Mouse (Mus musculus) embryonic facial prominence, embryonic 15.5 days (tissue): ENCODE data around the gene Mecom. TPM values are rescaled to one million over a fixed set of nuclear protein-coding genes. Genes with fewer than 3 reads are reported as not detected.
"Not testable (repeated sequence)": the region's sequence is repeated elsewhere in the genome, so short reads cannot be mapped to it uniquely, and the experiment has no call there.

Source experiments
- ATAC-seq: fragments of 200-750 bp; cut with Nextera tagmentation; 2 replicates; pipeline ENCODE4 v1.8.0; 2017; ENCODE audit warnings: low read depth, moderate TSS enrichment; ENCODE audit not compliant: insufficient number of reproducible peaks, low FRiP score, low TSS enrichment
- H3K27ac ChIP-seq: fragments of 300-500 bp; sonication (generic); replicated peaks from 2 replicates; pipeline ENCODE4 v1.5.1; 2015; ENCODE audit warnings: mild to moderate bottlenecking, inconsistent platforms
- H3K27me3 ChIP-seq: fragments of 300-500 bp; sonication (generic); 2 replicates; pipeline ENCODE4 v1.6.1; 2015; ENCODE audit warnings: inconsistent platforms
- H3K36me3 ChIP-seq: fragments of 300-500 bp; sonication (generic); 2 replicates; pipeline ENCODE4 v1.6.1; 2015; ENCODE audit warnings: mild to moderate bottlenecking, inconsistent platforms
- H3K4me1 ChIP-seq: fragments of 300-500 bp; sonication (generic); 2 replicates; pipeline ENCODE4 v1.6.1; 2015; ENCODE audit warnings: inconsistent platforms
- H3K4me2 ChIP-seq: fragments of 300-500 bp; sonication (generic); replicated peaks from 2 replicates; pipeline ENCODE4 v1.6.1; 2015; ENCODE audit warnings: mild to moderate bottlenecking, inconsistent platforms
- H3K4me3 ChIP-seq: fragments of 300-500 bp; sonication (generic); replicated peaks from 2 replicates; pipeline ENCODE4 v1.5.1; 2015; ENCODE audit warnings: mild to moderate bottlenecking, inconsistent platforms
- H3K9ac ChIP-seq: fragments of 300-500 bp; sonication (generic); 2 replicates; pipeline ENCODE4 v1.6.1; 2015; ENCODE audit warnings: inconsistent platforms
- H3K9me3 ChIP-seq: fragments of 300-500 bp; sonication (generic); replicated peaks from 2 replicates; pipeline ENCODE4 v1.6.1; 2016; ENCODE audit warnings: inconsistent platforms
- WGBS: fragments of 180-500 bp; shearing (Covaris S2); methylation state at CpG from one replicate; pipeline ENCODE4 v1.1.7; 2015; 5-methylcytosine and 5-hydroxymethylcytosine counted together
- polyA plus RNA-seq: library from polyadenylated mRNA; unstranded; fragments of >200 nt; fragmentation: Nextera tagmentation; extraction: Ambion mirVana; gene quantifications from 2 replicates; pipeline ENCODE4 v1.2.1, GENCODE M21; 2015

Mecom gene
- polyA plus RNA-seq, 1 experiment from 2014 or later: 8.8 TPM

DNA sequence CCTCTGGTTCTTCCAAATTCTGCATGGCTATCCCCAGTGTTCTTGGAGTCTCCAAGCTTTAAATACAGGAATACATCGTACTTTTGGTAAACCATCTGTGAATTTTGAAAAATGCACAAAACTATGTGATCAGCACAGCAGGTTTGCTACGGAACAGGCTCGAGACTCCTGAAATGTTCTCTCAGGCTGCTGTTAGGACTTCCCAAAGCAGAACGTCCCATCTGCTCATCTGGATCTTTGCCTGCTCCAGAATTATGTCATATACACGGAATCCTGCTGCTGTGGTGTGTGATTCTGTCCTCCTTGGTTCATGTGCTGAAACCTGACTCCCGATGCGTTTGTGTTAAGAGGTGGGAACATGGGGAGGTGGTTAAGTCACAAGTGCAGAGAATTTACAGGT, 1.1 kb upstream of the Mecom start:
- no peak overlapping the region for H3K27ac ChIP-seq
- no peak for ATAC-seq

GRCm38 (mm10) chr3:30546831-30547369, 908 bp downstream of the Mecom start:
- peak; percentile 63; the same call in 1 of the 2 replicates for ATAC-seq
- Histone ChIP-seq H3K27me3 (no peaks in the 10 kb centered on the region), H3K27ac (no peak overlapping the region), H3K9ac (no peak overlapping the region), H3K4me3 (no peak overlapping the region), H3K9me3 (no peaks in the 10 kb centered on the region), H3K36me3 (no peaks in the 10 kb centered on the region), H3K4me2 (0 out of 2 replicates have a peak overlapping the region, but pooled peaks have one; percentile 15), H3K4me1 (peaks cover 12% of the 10 kb centered on the region; the same call in 1 of the 2 replicates)
- 56% methylated on average over 11 of the region's 11 CpGs for WGBS

More for the DNA sequence above, 1.1 kb upstream of the Mecom start:
- H3K27me3 ChIP-seq: no peaks in the 10 kb centered on the region
- no peak overlapping the region for H3K4me3 ChIP-seq
- 50% methylated on average over 7 of the region's 7 CpGs for WGBS
- H3K9ac ChIP-seq: no peak overlapping the region
- H3K36me3 ChIP-seq: no peaks in the 10 kb centered on the region
- H3K4me1 ChIP-seq: peaks cover 12% of the 10 kb centered on the region; the same call in 1 of the 2 replicates
- H3K4me2 ChIP-seq: no peak overlapping the region
- H3K9me3 ChIP-seq: no peaks in the 10 kb centered on the region

- Histone ChIP-seq H3K4me3 (no peak overlapping the region), H3K36me3 (no peaks in the 10 kb centered on the region), H3K27me3 (no peaks in the 10 kb centered on the region), H3K9me3 (no peaks in the 10 kb centered on the region), H3K4me2 (0 out of 2 replicates have a peak overlapping the region, but pooled peaks have one; percentile 15), H3K4me1 (peaks cover 12% of the 10 kb centered on the region; the same call in 1 of the 2 replicates), H3K27ac (no peak overlapping the region), H3K9ac (no peak overlapping the region)
- 60% methylated on average over 13 of the region's 13 CpGs for WGBS
- no peak for ATAC-seq
These were observed 1.4 kb downstream of the Mecom start for GRCm38 (mm10) chr3:30546366-30546765.

- 80% methylated on average over 5 of the region's 5 CpGs for WGBS
- ATAC-seq: no peak
- Histone ChIP-seq H3K4me3 (no peak overlapping the region), H3K27me3 (no peaks in the 10 kb centered on the region), H3K4me1 (peaks cover 12% of the 10 kb centered on the region; the same call in 1 of the 2 replicates), H3K9me3 (no peaks in the 10 kb centered on the region), H3K27ac (no peak overlapping the region), H3K9ac (no peak overlapping the region), H3K36me3 (no peaks in the 10 kb centered on the region), H3K4me2 (no peak overlapping the region)
These were observed 2.6 kb downstream of the Mecom start for GRCm38 (mm10) chr3:30545246-30545645.

DNA sequence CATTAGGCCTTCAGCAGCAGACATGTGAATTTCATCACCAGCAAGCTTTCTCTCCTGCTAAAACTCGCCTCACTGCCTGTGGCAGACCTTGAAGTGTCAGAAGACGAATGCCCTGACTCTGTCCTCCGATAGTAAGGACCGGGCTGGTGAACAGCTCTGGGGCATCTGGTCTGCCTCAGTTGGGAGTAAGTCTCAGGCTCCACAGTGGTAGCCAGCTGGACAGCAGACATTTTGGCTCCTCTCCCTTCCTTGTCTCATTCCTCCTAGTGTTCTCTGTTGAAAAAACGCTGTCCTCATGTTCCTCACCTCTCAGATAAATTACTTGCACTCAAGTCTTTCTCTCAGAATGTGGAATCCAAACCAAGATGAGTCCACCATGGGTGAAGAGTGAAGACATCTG, 3.5 kb downstream of the Mecom start:
- ATAC-seq: no peak
- Histone ChIP-seq H3K4me3 (no peak overlapping the region), H3K9ac (no peak overlapping the region), H3K27me3 (no peaks in the 10 kb centered on the region), H3K36me3 (no peaks in the 10 kb centered on the region), H3K9me3 (no peaks in the 10 kb centered on the region), H3K4me2 (no peak overlapping the region), H3K4me1 (peaks cover 12% of the 10 kb centered on the region; the same call in 1 of the 2 replicates), H3K27ac (no peak overlapping the region)
- 62% methylated on average over 5 of the region's 5 CpGs for WGBS

DNA sequence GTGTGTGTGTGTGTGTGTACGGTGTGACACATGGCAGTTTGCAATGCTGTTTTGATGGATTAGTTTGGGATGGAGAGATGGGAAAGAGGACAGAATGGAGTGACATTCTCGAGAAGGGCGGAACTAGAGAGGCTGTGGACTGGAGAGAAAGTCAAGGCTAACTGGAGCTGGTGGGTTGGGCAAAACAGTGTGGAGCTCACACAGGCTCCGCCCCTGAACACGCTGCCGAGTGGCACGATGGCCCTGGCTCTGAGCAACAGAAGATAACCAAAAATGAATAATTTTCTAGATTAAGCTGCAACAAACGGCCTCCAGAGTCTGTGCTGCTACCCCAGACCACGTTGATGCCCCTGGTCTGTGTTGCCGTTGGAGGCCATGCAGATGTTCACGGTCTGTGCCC, 12.0 kb downstream of the Mecom start:
- Histone ChIP-seq H3K27me3 (no peaks in the 10 kb centered on the region), H3K4me1 (no peaks in the 10 kb centered on the region), H3K36me3 (no peaks in the 10 kb centered on the region), H3K9me3 (no peaks in the 10 kb centered on the region), H3K4me2 (no peak overlapping the region), H3K27ac (no peak overlapping the region), H3K9ac (no peak overlapping the region), H3K4me3 (no peak overlapping the region)
- no peak; the same call in 1 of the 2 replicates for ATAC-seq
- WGBS: 83% methylated on average over 11 of the region's 11 CpGs

- not testable (repeated sequence) for ATAC-seq, H3K9ac ChIP-seq, H3K4me2 ChIP-seq, H3K27ac ChIP-seq, H3K4me3 ChIP-seq, H3K4me1 ChIP-seq, H3K9me3 ChIP-seq, H3K36me3 ChIP-seq
- WGBS: 52% methylated on average over 3 of the region's 3 CpGs
- peaks cover 14% of the 10 kb centered on the region for H3K27me3 ChIP-seq
These were observed 27.1 kb downstream of the Mecom start for GRCm38 (mm10) chr3:30520751-30521150.

DNA sequence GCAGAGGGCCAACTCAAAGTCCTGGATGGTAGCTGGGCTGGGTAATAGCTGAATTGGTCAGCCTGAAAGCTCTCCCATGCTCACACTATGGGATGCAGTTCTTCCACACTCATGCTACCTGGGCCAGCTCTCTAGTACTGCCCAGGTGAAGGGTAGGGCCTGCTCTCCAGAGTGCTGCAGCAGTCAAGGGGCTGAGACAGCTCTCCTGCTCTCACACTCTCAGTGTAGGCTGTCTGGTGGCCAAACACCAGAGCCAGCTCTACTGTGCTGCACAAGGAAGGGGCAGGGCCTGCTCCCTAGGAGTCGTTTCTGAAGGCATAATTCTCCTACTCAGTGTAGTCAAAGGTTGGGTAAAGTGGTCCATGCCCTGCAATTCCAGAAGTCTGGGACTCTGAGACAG, 28.4 kb downstream of the Mecom start:
- no peak for ATAC-seq
- Histone ChIP-seq H3K9me3 (no peaks in the 10 kb centered on the region), H3K27me3 (peaks cover 26% of the 10 kb centered on the region), H3K9ac (no peak overlapping the region), H3K4me1 (peaks cover 11% of the 10 kb centered on the region), H3K27ac (no peak overlapping the region), H3K4me2 (no peak overlapping the region), H3K4me3 (no peak overlapping the region), H3K36me3 (no peaks in the 10 kb centered on the region)
- 62% methylated on average over 1 of the region's 1 CpGs for WGBS

DNA sequence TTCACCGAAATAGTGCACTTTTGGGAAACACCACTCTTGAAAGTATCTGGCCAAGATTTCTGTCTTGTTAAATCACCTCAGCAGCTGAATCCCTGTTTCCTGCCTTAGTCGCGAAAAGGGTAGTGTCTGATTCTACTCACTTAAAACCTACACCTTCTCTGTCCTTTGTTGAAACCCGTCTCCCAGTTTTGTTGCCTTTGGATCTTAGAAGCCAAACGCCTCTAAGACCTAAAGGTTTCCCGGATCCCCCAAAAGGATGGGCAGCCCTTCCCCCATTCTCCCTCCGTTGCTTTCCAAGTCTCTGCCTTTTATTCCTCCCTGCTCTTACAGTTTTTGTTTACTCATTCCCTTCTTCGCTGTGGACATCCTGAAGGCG, 32.0 kb downstream of the Mecom start:
- Histone ChIP-seq H3K4me3 (no peak overlapping the region), H3K9me3 (no peaks in the 10 kb centered on the region), H3K27me3 (peaks cover 61% of the 10 kb centered on the region), H3K4me1 (peaks cover 17% of the 10 kb centered on the region), H3K4me2 (no peak overlapping the region), H3K27ac (no peak overlapping the region), H3K9ac (no peak overlapping the region), H3K36me3 (no peaks in the 10 kb centered on the region)
- ATAC-seq: no peak
- 9% methylated on average over 9 of the region's 9 CpGs for WGBS

- Histone ChIP-seq H3K4me3 (peak overlapping the region; percentile 41), H3K9me3 (no peaks in the 10 kb centered on the region), H3K27me3 (peaks cover 68% of the 10 kb centered on the region), H3K36me3 (no peaks in the 10 kb centered on the region), H3K4me1 (peaks cover 17% of the 10 kb centered on the region), H3K9ac (no peak overlapping the region), H3K4me2 (peak overlapping the region; percentile 68), H3K27ac (no peak overlapping the region)
- 1% methylated on average over 62 of the region's 62 CpGs for WGBS
- ATAC-seq: peak; percentile 85
These were observed 32.7 kb downstream of the Mecom start for GRCm38 (mm10) chr3:30514901-30515794.

- no peak for ATAC-seq
- WGBS: under 1% methylated on average over 52 of the region's 52 CpGs
These were observed 33.6 kb downstream of the Mecom start for GRCm38 (mm10) chr3:30514051-30514754.

More at GRCm38 (mm10) chr3:30514051-30514754, 33.6 kb downstream of the Mecom start:
- H3K4me2 ChIP-seq: peak overlapping the region; percentile 68
- no peaks in the 10 kb centered on the region for H3K36me3 ChIP-seq
- H3K9ac ChIP-seq: no peak overlapping the region
- peaks cover 74% of the 10 kb centered on the region for H3K27me3 ChIP-seq
- H3K4me3 ChIP-seq: peak overlapping the region; percentile 41
- H3K4me1 ChIP-seq: peaks cover 26% of the 10 kb centered on the region
- no peak overlapping the region for H3K27ac ChIP-seq
- no peaks in the 10 kb centered on the region for H3K9me3 ChIP-seq
